Mouse (Mus musculus): Measurements from ENCODE around the gene Cd81.

Gene Cd81

GRCm38 (mm10) chr7:143020764-143021163 lies 31.8 kb upstream of the Cd81 start:
- DNase-seq (ENCODE audit: low read depth, low spot score) = no peak

GRCm38 (mm10) chr7:143021356-143022164 lies 31.0 kb upstream of the Cd81 start:
- no peak for DNase-seq (ENCODE audit: low read depth, low spot score)

- DNase-seq (ENCODE audit: low read depth, low spot score) = no peak
Measured at GRCm38 (mm10) chr7:143023499-143023898, 29.0 kb upstream of the Cd81 start.

GRCm38 (mm10) chr7:143024293-143024692 lies 28.2 kb upstream of the Cd81 start:
- no peak for DNase-seq (ENCODE audit: low read depth, low spot score)

- no peak for DNase-seq (ENCODE audit: low read depth, low spot score)
Measured at GRCm38 (mm10) chr7:143025496-143025895, 27.0 kb upstream of the Cd81 start.

- DNase-seq (ENCODE audit: low read depth, low spot score) = no peak
Measured at GRCm38 (mm10) chr7:143027196-143027595, 25.3 kb upstream of the Cd81 start.

GRCm38 (mm10) chr7:143031816-143032215 lies 20.7 kb upstream of the Cd81 start:
- no peak for DNase-seq (ENCODE audit: low read depth, low spot score)

GRCm38 (mm10) chr7:143033581-143033980 lies 19.0 kb upstream of the Cd81 start:
- no peak for DNase-seq (ENCODE audit: low read depth, low spot score)

- DNase-seq (ENCODE audit: low read depth, low spot score) = no peak
Measured at GRCm38 (mm10) chr7:143034112-143034511, 18.4 kb upstream of the Cd81 start.

GRCm38 (mm10) chr7:143034519-143035450 lies 17.8 kb upstream of the Cd81 start:
- DNase-seq (ENCODE audit: low read depth, low spot score) = no peak

- no peak for DNase-seq (ENCODE audit: low read depth, low spot score)
Measured at GRCm38 (mm10) chr7:143036787-143037186, 15.8 kb upstream of the Cd81 start.

- no peak for DNase-seq (ENCODE audit: low read depth, low spot score)
Measured at GRCm38 (mm10) chr7:143037306-143037705, 15.2 kb upstream of the Cd81 start.

- no peak for DNase-seq (ENCODE audit: low read depth, low spot score)
Measured at GRCm38 (mm10) chr7:143038174-143038931, 14.2 kb upstream of the Cd81 start.

- DNase-seq (ENCODE audit: low read depth, low spot score) = no peak
Measured at GRCm38 (mm10) chr7:143040561-143040960, 12.0 kb upstream of the Cd81 start.

- DNase-seq (ENCODE audit: low read depth, low spot score) = no peak
Measured at GRCm38 (mm10) chr7:143041138-143041822, 11.3 kb upstream of the Cd81 start.

- DNase-seq (ENCODE audit: low read depth, low spot score) = no peak
Measured at GRCm38 (mm10) chr7:143042089-143042488, 10.4 kb upstream of the Cd81 start.

GRCm38 (mm10) chr7:143042897-143043300 lies 9.6 kb upstream of the Cd81 start:
- no peak for DNase-seq (ENCODE audit: low read depth, low spot score)

GRCm38 (mm10) chr7:143044049-143044825 lies 8.3 kb upstream of the Cd81 start:
- DNase-seq (ENCODE audit: low read depth, low spot score) = no peak

- no peak for DNase-seq (ENCODE audit: low read depth, low spot score)
Measured at GRCm38 (mm10) chr7:143044826-143045206, 7.7 kb upstream of the Cd81 start.

- no peak for DNase-seq (ENCODE audit: low read depth, low spot score)
Measured at GRCm38 (mm10) chr7:143046358-143046757, 6.2 kb upstream of the Cd81 start.
